Mouse (Mus musculus): Measurements from ENCODE around the gene Nms.

GRCm38 (mm10) chr1:38987865-38988211 is 48.9 kb downstream of the Nms start:
- TF ChIP-seq CTCF (conservative IDR thresholded peaks at IDR 0.05; ENCODE audit: low read length) (no peak), NANOG (IDR thresholded peaks at IDR 0.05; ENCODE audit: borderline replicate concordance, low read length) (no peak)

All from E14TG2a.4 (cell line).